Mouse (Mus musculus) midbrain, embryonic 11.5 days (tissue): ENCODE measurements around the gene Olfr624. TPM values are rescaled to one million over a fixed set of nuclear protein-coding genes. Genes with fewer than 3 reads are reported as not detected.

Experiments used
- ATAC-seq: fragments of 200-750 bp; cut with Nextera tagmentation; 2 replicates; pipeline ENCODE4 v1.8.0; 2017; ENCODE audit warnings: moderate TSS enrichment, moderate library complexity; ENCODE audit not compliant: low FRiP score
- DNase-seq: peaks from one replicate; pipeline ENCODE4 v3.0.0; 2015; ENCODE audit warnings: low spot score; ENCODE audit errors: missing footprints
- H3K27ac ChIP-seq: fragments of 300-500 bp; sonication (generic); 2 replicates; pipeline ENCODE4 v1.5.1; 2014; ENCODE audit warnings: low read depth, low read length
- H3K27me3 ChIP-seq: fragments of 300-500 bp; sonication (generic); 2 replicates; pipeline ENCODE4 v1.6.1; 2014; ENCODE audit warnings: mild to moderate bottlenecking, low read length, moderate library complexity, mixed read lengths; ENCODE audit not compliant: control insufficient read depth, insufficient read depth
- H3K36me3 ChIP-seq: fragments of 300-500 bp; sonication (generic); 2 replicates; pipeline ENCODE4 v1.6.1; 2014; ENCODE audit warnings: mild to moderate bottlenecking, low read length, moderate library complexity, mixed read lengths; ENCODE audit not compliant: control insufficient read depth, insufficient read depth
- H3K4me1 ChIP-seq: fragments of 300-500 bp; sonication (generic); 2 replicates; pipeline ENCODE4 v1.6.1; 2014; ENCODE audit warnings: low read length; ENCODE audit not compliant: control insufficient read depth, insufficient read depth
- H3K4me2 ChIP-seq: fragments of 300-500 bp; sonication (generic); 2 replicates; pipeline ENCODE4 v1.6.1; 2014; ENCODE audit warnings: mild to moderate bottlenecking, moderate library complexity
- H3K4me3 ChIP-seq: fragments of 300-500 bp; sonication (generic); 2 replicates; pipeline ENCODE4 v1.5.1; 2014; ENCODE audit warnings: low read depth, low read length
- H3K9ac ChIP-seq: fragments of 300-500 bp; sonication (generic); 2 replicates; pipeline ENCODE4 v1.6.1; 2014; ENCODE audit warnings: low read length
- H3K9me3 ChIP-seq: fragments of 300-500 bp; sonication (generic); 2 replicates; pipeline ENCODE4 v1.6.1; 2016; ENCODE audit warnings: low read length; ENCODE audit not compliant: control insufficient read depth
- polyA plus RNA-seq: library from polyadenylated mRNA; unstranded; fragments of >200 nt; fragmentation: Nextera tagmentation; extraction: Ambion mirVana; gene quantifications from 2 replicates; pipeline ENCODE4 v1.2.1, GENCODE M21; 2014

Olfr624 gene
- polyA plus RNA-seq, 1 experiment from 2014 or later, result 0.04 TPM

- no peaks in the 10 kb centered on the region for H3K9me3 ChIP-seq
- H3K36me3 ChIP-seq, result no peaks in the 10 kb centered on the region
- H3K4me2 ChIP-seq, result no peak overlapping the region
- H3K27me3 ChIP-seq, result no peaks in the 10 kb centered on the region
- H3K4me1 ChIP-seq, result no peaks in the 10 kb centered on the region
- no peak overlapping the region for H3K9ac ChIP-seq
- H3K4me3 ChIP-seq, result no peak overlapping the region
- no peak for DNase-seq
- ATAC-seq, result no peak
- no peak overlapping the region for H3K27ac ChIP-seq
Observed at GRCm38 (mm10) chr7:103636795-103637194, 34.2 kb downstream of the Olfr624 start.

Other genes starting within 250 kb of the Olfr624 start
- gene Olfr605, start 225.8 kb downstream of the Olfr624 start, polyA plus RNA-seq, result not detected in 2 replicates
- gene Olfr606, start 222.1 kb downstream of the Olfr624 start, polyA plus RNA-seq, result not detected in 2 replicates
- not detected in 2 replicates for gene Olfr607, start 207.0 kb downstream of the Olfr624 start, polyA plus RNA-seq
- gene Olfr608, start 201.3 kb downstream of the Olfr624 start, polyA plus RNA-seq, result not detected in 2 replicates
- not detected in 2 replicates for gene Olfr609, start 173.1 kb downstream of the Olfr624 start, polyA plus RNA-seq
- gene Olfr610, start 159.1 kb downstream of the Olfr624 start, polyA plus RNA-seq, result not detected in 2 replicates
- not detected in 2 replicates for gene Olfr611, start 150.3 kb downstream of the Olfr624 start, polyA plus RNA-seq
- gene Olfr612, start 128.5 kb downstream of the Olfr624 start, polyA plus RNA-seq, result not detected in 2 replicates
- gene Olfr613, start 123.1 kb downstream of the Olfr624 start, polyA plus RNA-seq, result not detected in 2 replicates
- gene Olfr615, start 115.1 kb downstream of the Olfr624 start, polyA plus RNA-seq, result not detected in 2 replicates
- not detected in 2 replicates for gene Olfr616, start 102.0 kb downstream of the Olfr624 start, polyA plus RNA-seq
- not detected in 2 replicates for gene Olfr617, start 98.1 kb downstream of the Olfr624 start, polyA plus RNA-seq
- gene Olfr618, start 81.1 kb downstream of the Olfr624 start, polyA plus RNA-seq, result not detected in 2 replicates
- not detected in 2 replicates for gene Olfr619, start 70.6 kb downstream of the Olfr624 start, polyA plus RNA-seq
- not detected in 2 replicates for gene Olfr620, start 58.7 kb downstream of the Olfr624 start, polyA plus RNA-seq
- gene Olfr622, start 28.5 kb downstream of the Olfr624 start, polyA plus RNA-seq, result not detected in 2 replicates
- gene Olfr623, start 7.5 kb downstream of the Olfr624 start, polyA plus RNA-seq, result not detected in 2 replicates
- gene Olfr625-ps1, start 11.5 kb upstream of the Olfr624 start, polyA plus RNA-seq, result not detected in 2 replicates
- gene Olfr243, start 43.5 kb upstream of the Olfr624 start, polyA plus RNA-seq, result not detected in 2 replicates
- gene Olfr628, start 59.2 kb upstream of the Olfr624 start, polyA plus RNA-seq, result not detected in 2 replicates
- not detected in 2 replicates for gene Olfr629, start 73.8 kb upstream of the Olfr624 start, polyA plus RNA-seq
- gene Olfr630, start 86.1 kb upstream of the Olfr624 start, polyA plus RNA-seq, result not detected in 2 replicates
- gene Olfr69, start 100.4 kb upstream of the Olfr624 start, polyA plus RNA-seq, result not detected in 2 replicates
- not detected in 2 replicates for gene Olfr68, start 108.5 kb upstream of the Olfr624 start, polyA plus RNA-seq
- not detected in 2 replicates for gene Olfr67, start 120.6 kb upstream of the Olfr624 start, polyA plus RNA-seq
- gene Hbb-bt, start 142.8 kb upstream of the Olfr624 start, polyA plus RNA-seq, result 767 and 794 TPM in 2 replicates
- gene Hbb-bs, start 156.9 kb upstream of the Olfr624 start, polyA plus RNA-seq, result 259 and 279 TPM in 2 replicates
- not detected in 2 replicates for gene Hbb-bh2, start 169.3 kb upstream of the Olfr624 start, polyA plus RNA-seq
- gene Hbb-bh1, start 172.0 kb upstream of the Olfr624 start, polyA plus RNA-seq, result 2,751 and 2,795 TPM in 2 replicates
- gene Hbb-y, start 182.0 kb upstream of the Olfr624 start, polyA plus RNA-seq, result 11,345 and 11,485 TPM in 2 replicates
- not detected in 2 replicates for gene Olfr66, start 215.1 kb upstream of the Olfr624 start, polyA plus RNA-seq
- gene Olfr64, start 223.3 kb upstream of the Olfr624 start, polyA plus RNA-seq, result not detected in 2 replicates
- gene Olfr65, start 232.3 kb upstream of the Olfr624 start, polyA plus RNA-seq, result not detected in 2 replicates